In the genomic region with DNA sequence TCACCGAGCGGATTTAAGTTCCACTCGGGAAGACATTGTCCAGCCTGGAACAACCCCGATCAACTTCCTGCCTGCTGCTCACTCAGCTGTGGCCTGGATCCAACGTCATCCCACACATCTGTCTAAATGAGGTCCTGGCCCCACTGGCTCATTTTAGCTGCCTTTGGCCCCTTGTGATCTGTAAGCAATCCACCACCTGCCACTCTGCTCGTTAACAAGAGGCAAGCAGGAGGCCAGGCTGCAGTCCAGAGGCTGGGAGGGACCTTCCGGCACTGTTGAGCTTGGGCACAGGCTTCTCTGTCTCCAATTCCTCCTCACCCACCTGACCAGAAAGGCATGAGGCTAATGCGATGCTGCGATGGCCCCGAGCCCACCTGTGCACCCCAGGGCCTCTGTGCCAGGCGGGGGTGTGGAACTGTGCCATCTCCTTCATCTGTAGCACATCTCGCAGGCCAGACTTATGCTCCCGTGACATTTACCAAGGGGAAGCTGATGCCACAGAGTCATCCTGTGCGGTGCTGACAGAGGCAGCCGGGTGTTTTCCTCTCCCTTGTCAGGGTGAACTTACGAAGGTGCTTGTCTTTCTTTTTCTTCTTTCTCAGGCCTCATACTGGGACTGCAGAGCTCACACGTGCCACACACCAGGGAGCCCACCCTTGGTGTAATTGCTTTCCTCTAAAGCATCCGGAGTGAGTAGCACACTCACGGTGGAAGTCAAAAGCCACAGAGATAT, we compare ENCODE assay signal across 7 mouse cellular contexts. TPM values are rescaled to one million over a fixed set of nuclear protein-coding genes. Genes with fewer than 3 reads are reported as not detected.
A peak's percentile ranks its signal among the peaks of the same experiment; 100 is the strongest.
DNase-seq lines count a peak whose midpoint lies in the region; ATAC-seq and TF ChIP-seq lines count a peak whose summit lies in the region.

No protein-coding gene starts in this region.

- no peaks in the 10 kb centered on the region for H3K36me3 ChIP-seq in forebrain, embryonic 11.5 days (ENCODE audit: control insufficient read depth, insufficient read depth, low read length)

- no peaks in the 10 kb centered on the region; the same call in 1 of the 2 replicates for H3K4me1 ChIP-seq in bone marrow, adult 2 months (ENCODE audit: control insufficient read depth, insufficient read depth, low read length)
- H3K4me1 ChIP-seq in lung, adult 2 months (ENCODE audit: control insufficient read depth, insufficient read depth, low read length): no peaks in the 10 kb centered on the region
- no peaks in the 10 kb centered on the region for H3K4me1 ChIP-seq in forebrain, embryonic 11.5 days (replicated peaks; ENCODE audit: control insufficient read depth, insufficient read depth, low read length)

- H3K4me2 ChIP-seq in forebrain, embryonic 11.5 days (ENCODE audit: low read depth, low read length, severe bottlenecking): no peak overlapping the region

- no peak for TF ChIP-seq CTCF in bone marrow, adult 2 months (IDR thresholded peaks at IDR 0.05; ENCODE audit: control insufficient read depth, insufficient read depth, low read length)
- TF ChIP-seq CTCF in lung, adult 2 months (IDR thresholded peaks at IDR 0.05; ENCODE audit: insufficient read depth, low read length): no peak

- no peak overlapping the region for H3K9ac ChIP-seq in forebrain, embryonic 11.5 days (ENCODE audit: low read length)

- DNase-seq in Muller cell, postnatal 12 days (ENCODE audit: inconsistent ontology term): peak; percentile 34
- DNase-seq in heart, postnatal 14 days: peak; percentile 75
- DNase-seq in lung, adult 2 months: peak; percentile 23
- no peak for DNase-seq in ovary, postnatal 10 days (ENCODE audit: low spot score)
- DNase-seq in forebrain, embryonic 11.5 days (ENCODE audit: low spot score): no peak
- DNase-seq in B cell, adult 2 months: no peak

- no peak for TF ChIP-seq POLR2A in bone marrow, adult 2 months (IDR thresholded peaks at IDR 0.05; ENCODE audit: borderline replicate concordance, control insufficient read depth, low read depth, low read length)
- TF ChIP-seq POLR2A in lung, adult 2 months (IDR thresholded peaks at IDR 0.05; ENCODE audit: borderline replicate concordance, extremely low read depth, low read depth, low read length): no peak

- no peaks in the 10 kb centered on the region for H3K27me3 ChIP-seq in forebrain, embryonic 11.5 days (ENCODE audit: control insufficient read depth, insufficient read depth, low read length)

- peak overlapping the region; percentile 33 for H3K4me3 ChIP-seq in bone marrow, adult 2 months (replicated peaks; ENCODE audit: control insufficient read depth, low read depth, low read length)
- no peak overlapping the region for H3K4me3 ChIP-seq in lung, adult 2 months (replicated peaks; ENCODE audit: extremely low read depth, low read depth, low read length)
- no peak overlapping the region for H3K4me3 ChIP-seq in forebrain, embryonic 11.5 days (ENCODE audit: low read depth, low read length)

- H3K27ac ChIP-seq in bone marrow, adult 2 months (ENCODE audit: control insufficient read depth, insufficient read depth, low read depth, low read length, poor library complexity): peak overlapping the region; percentile 58
- H3K27ac ChIP-seq in forebrain, embryonic 11.5 days (ENCODE audit: low read depth, low read length): no peak overlapping the region

- intact Hi-C loops in heart, postnatal 14 days (cut with DNase I): no loop called here

- 56% methylated on average over 19 of the region's 19 CpGs for WGBS in bone marrow, adult 2 months
- 47% methylated on average over 19 of the region's 19 CpGs for WGBS in lung, adult 2 months
- 63% methylated on average over 19 of the region's 19 CpGs for WGBS in forebrain, embryonic 11.5 days

- no peak for ATAC-seq in forebrain, embryonic 11.5 days (replicated peaks; ENCODE audit: low FRiP score)

- no peaks in the 10 kb centered on the region; the same call in 1 of the 2 replicates for H3K9me3 ChIP-seq in forebrain, embryonic 11.5 days (ENCODE audit: control insufficient read depth, low read length)

RNA-seq across cellular contexts. Expression of a gene that starts 33.2 kb away (rescaled TPM):
- polyA plus RNA-seq in bone marrow, adult 2 months (2011; ENCODE audit: insufficient read depth, insufficient read length, low replicate concordance, missing spikeins): 8.6 and 18.7 TPM in 2 replicates
- 10 to 100 TPM; 41.5 to 42.2 TPM for total RNA-seq in heart, postnatal 14 days (2021)
- 64.9 and 78.0 TPM in 2 replicates for polyA plus RNA-seq in lung, adult 2 months (2012; rRNA removed)
- polyA plus RNA-seq in forebrain, embryonic 11.5 days (2014; fragmentation: Nextera tagmentation; extraction: Ambion mirVana): 29.4 and 29.9 TPM in 2 replicates

RNA-seq across cellular contexts. Expression of a gene that starts 45.9 kb away (rescaled TPM):
- 30.4 and 78.7 TPM in 2 replicates for polyA plus RNA-seq in bone marrow, adult 2 months (2011; ENCODE audit: insufficient read depth, insufficient read length, low replicate concordance, missing spikeins)
- 10 to 100 TPM; 11.7 to 13.3 TPM for total RNA-seq in heart, postnatal 14 days (2021)
- polyA plus RNA-seq in lung, adult 2 months (2012; rRNA removed): 46.1 and 72.9 TPM in 2 replicates
- polyA plus RNA-seq in forebrain, embryonic 11.5 days (2014; fragmentation: Nextera tagmentation; extraction: Ambion mirVana): 9.9 and 10.0 TPM in 2 replicates

Comparison
In these comparisons a context has a peak if more than half of its experiments do, and no peak if none do; other contexts are left out.
1. DNase-seq: peak in Muller cell, postnatal 12 days (single experiment), heart, postnatal 14 days (2 of 2) and lung, adult 2 months (single experiment); none in ovary, postnatal 10 days (single experiment), forebrain, embryonic 11.5 days (single experiment) and B cell, adult 2 months (0 of 2).